Mouse (Mus musculus) limb, embryonic 12.5 days (tissue): ENCODE data around the gene Fam92a. TPM values are rescaled to one million over a fixed set of nuclear protein-coding genes. Genes with fewer than 3 reads are reported as not detected.
"Not testable (repeated sequence)": the region's sequence is repeated elsewhere in the genome, so short reads cannot be mapped to it uniquely, and the experiment has no call there.

Experiments
- ATAC-seq: fragments of 200-750 bp; cut with Nextera tagmentation; 2 replicates; pipeline ENCODE4 v1.8.0; 2017; ENCODE audit warnings: low read depth, moderate TSS enrichment; ENCODE audit not compliant: insufficient number of reproducible peaks, insufficient read depth, low FRiP score, low TSS enrichment
- H3K27ac ChIP-seq: fragments of 300-500 bp; sonication (generic); 2 replicates; pipeline ENCODE4 v1.5.1; 2016; ENCODE audit warnings: mild to moderate bottlenecking, moderate library complexity
- H3K27me3 ChIP-seq: fragments of 300-500 bp; sonication (generic); 2 replicates; pipeline ENCODE4 v1.6.1; 2016; ENCODE audit warnings: mild to moderate bottlenecking, moderate library complexity
- H3K36me3 ChIP-seq: fragments of 300-500 bp; sonication (generic); 2 replicates; pipeline ENCODE4 v1.6.1; 2016; ENCODE audit warnings: mild to moderate bottlenecking, moderate library complexity
- H3K4me1 ChIP-seq: fragments of 300-500 bp; sonication (generic); replicated peaks from 2 replicates; pipeline ENCODE4 v1.6.1; 2016
- H3K4me2 ChIP-seq: fragments of 300-500 bp; sonication (generic); 2 replicates; pipeline ENCODE4 v1.6.1; 2016; ENCODE audit warnings: mild to moderate bottlenecking, moderate library complexity
- H3K4me3 ChIP-seq: fragments of 300-500 bp; sonication (generic); replicated peaks from 2 replicates; pipeline ENCODE4 v1.5.1; 2016; ENCODE audit warnings: mild to moderate bottlenecking
- H3K9ac ChIP-seq: fragments of 300-500 bp; sonication (generic); replicated peaks from 2 replicates; pipeline ENCODE4 v1.6.1; 2016; ENCODE audit warnings: mild to moderate bottlenecking, moderate library complexity
- H3K9me3 ChIP-seq: fragments of 300-500 bp; sonication (generic); 2 replicates; pipeline ENCODE4 v1.6.1; 2016; ENCODE audit warnings: mild to moderate bottlenecking, moderate library complexity
- WGBS: fragments of 180-500 bp; shearing (Covaris S2); methylation state at CpG from one replicate; pipeline ENCODE4 v1.1.7; 2016; 5-methylcytosine and 5-hydroxymethylcytosine counted together
- polyA plus RNA-seq: library from polyadenylated mRNA; unstranded; fragments of >200 nt; fragmentation: Nextera tagmentation; extraction: Ambion mirVana; gene quantifications from 2 replicates; pipeline ENCODE4 v1.2.1, GENCODE M21; 2016

Fam92a gene
- 124 and 132 TPM in 2 replicates for polyA plus RNA-seq

DNA sequence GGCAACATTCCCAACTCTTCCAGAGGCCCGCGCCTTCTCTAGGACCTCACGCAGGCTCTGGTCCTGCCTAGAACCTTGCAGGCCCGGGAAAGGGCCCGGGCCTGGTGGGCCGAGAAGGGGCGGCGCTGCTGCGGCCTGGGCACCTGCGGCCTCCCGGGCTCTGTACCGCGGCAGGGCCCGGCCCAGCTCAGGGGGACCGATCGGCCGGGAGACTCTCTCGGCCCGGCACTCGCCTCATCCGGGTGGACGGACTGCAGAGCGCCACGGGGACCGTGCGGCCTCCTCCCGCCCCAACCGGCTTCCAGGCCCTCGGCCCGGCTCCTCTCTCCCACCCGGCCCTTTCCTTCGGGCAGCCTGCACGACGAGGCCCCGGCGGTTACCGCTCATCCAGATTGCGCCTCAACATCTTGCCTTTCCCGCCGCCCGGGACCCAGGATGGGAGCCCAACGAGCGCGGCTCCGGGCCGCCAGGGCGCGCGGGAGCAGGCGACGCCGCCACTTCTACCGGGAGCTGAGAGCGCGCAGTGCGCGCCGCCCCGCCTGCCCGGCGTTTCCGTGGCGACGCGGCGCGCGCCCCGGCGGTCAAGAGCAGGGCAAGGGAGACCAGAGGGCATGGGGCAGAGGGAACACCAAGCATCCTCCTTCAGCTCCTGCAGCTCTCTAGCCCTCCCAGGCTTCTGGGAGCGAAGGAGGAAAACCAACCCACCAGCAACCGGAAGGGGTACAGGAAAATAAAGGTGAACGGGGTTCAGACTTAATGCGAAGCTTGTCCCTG, at the start of gene Fam92a:
Gene Fam92a, minus strand, starts transcription at position 698 of the 774 bp plus-strand sequence.
- no peaks in the 10 kb centered on the region for H3K9me3 ChIP-seq
- H3K4me2 ChIP-seq = peak within 1 kb of the TSS; percentile 71
- peak within 1 kb of the TSS; percentile 98 for H3K9ac ChIP-seq
- H3K4me1 ChIP-seq = peaks cover 9% of the 10 kb centered on the region
- H3K27ac ChIP-seq = peak within 1 kb of the TSS; percentile 94
- WGBS = under 1% methylated on average over 72 of the region's 74 CpGs
- no peaks in the 10 kb centered on the region for H3K27me3 ChIP-seq
- H3K4me3 ChIP-seq = peak within 1 kb of the TSS; percentile 84
- peak; percentile 82 for ATAC-seq
- H3K36me3 ChIP-seq = peaks cover 23% of the 10 kb centered on the region

GRCm38 (mm10) chr4:12178992-12179391, 7.2 kb upstream of the Fam92a start:
- WGBS = 92% methylated on average over 10 of the region's 10 CpGs
- Histone ChIP-seq H3K9ac (no peak overlapping the region), H3K27me3 (no peaks in the 10 kb centered on the region), H3K4me3 (no peak overlapping the region), H3K9me3 (no peaks in the 10 kb centered on the region), H3K36me3 (no peaks in the 10 kb centered on the region), H3K27ac (no peak overlapping the region), H3K4me1 (no peaks in the 10 kb centered on the region), H3K4me2 (no peak overlapping the region)
- ATAC-seq = no peak

GRCm38 (mm10) chr4:12170986-12171317, 863 bp downstream of the Fam92a start:
- H3K27ac ChIP-seq = peak overlapping the region; percentile 94
- peak overlapping the region; percentile 98 for H3K9ac ChIP-seq
- no peak for ATAC-seq
- H3K4me2 ChIP-seq = peak overlapping the region; percentile 71
- H3K4me3 ChIP-seq = peak overlapping the region; percentile 84
- WGBS = 23% methylated on average over 9 of the region's 9 CpGs
- H3K4me1 ChIP-seq = peaks cover 9% of the 10 kb centered on the region
- H3K27me3 ChIP-seq = no peaks in the 10 kb centered on the region
- no peaks in the 10 kb centered on the region for H3K9me3 ChIP-seq
- H3K36me3 ChIP-seq = peaks cover 28% of the 10 kb centered on the region

DNA sequence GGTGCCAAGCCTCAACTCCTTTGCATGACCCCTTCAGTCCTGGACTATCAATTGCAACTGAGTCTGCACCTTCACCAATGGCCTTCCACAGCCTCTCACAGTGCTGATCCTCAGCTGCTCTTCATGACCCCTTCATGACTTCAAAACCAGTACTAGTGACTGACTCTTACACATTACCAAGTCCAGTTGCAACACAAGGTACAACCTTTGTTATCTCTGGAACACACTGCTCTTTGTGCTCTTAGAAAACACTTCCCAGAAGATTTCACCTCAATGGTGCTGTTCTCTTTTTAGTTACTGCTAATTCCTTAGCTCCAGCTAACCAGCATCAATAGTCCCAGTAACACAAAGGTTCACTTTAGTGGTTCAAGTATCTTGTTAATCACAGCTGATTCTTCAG, 24.2 kb downstream of the Fam92a start:
- Histone ChIP-seq H3K36me3 (peaks cover 44% of the 10 kb centered on the region), H3K27ac (no peak overlapping the region), H3K9me3 (peaks cover 16% of the 10 kb centered on the region), H3K4me3 (no peak overlapping the region), H3K9ac (no peak overlapping the region), H3K27me3 (no peaks in the 10 kb centered on the region), H3K4me2 (no peak overlapping the region), H3K4me1 (no peaks in the 10 kb centered on the region)
- no peak for ATAC-seq

- H3K4me1 ChIP-seq, H3K9ac ChIP-seq, ATAC-seq, H3K27ac ChIP-seq, H3K4me3 ChIP-seq, H3K4me2 ChIP-seq, H3K27me3 ChIP-seq: not testable (repeated sequence)
- Histone ChIP-seq H3K36me3 (peaks cover 11% of the 10 kb centered on the region), H3K9me3 (peaks cover 11% of the 10 kb centered on the region)
- 89% methylated on average over 7 of the region's 7 CpGs for WGBS
These were observed 30.3 kb downstream of the Fam92a start for GRCm38 (mm10) chr4:12141516-12141915.

- WGBS = 16% methylated on average over 27 of the region's 40 CpGs
- H3K27me3 ChIP-seq, H3K9me3 ChIP-seq, H3K36me3 ChIP-seq, H3K9ac ChIP-seq, H3K27ac ChIP-seq, H3K4me1 ChIP-seq: not testable (repeated sequence)
- H3K4me3 ChIP-seq = peak overlapping the region; percentile 41
- ATAC-seq = peak; percentile 88
- H3K4me2 ChIP-seq = peak overlapping the region; percentile 48
These were observed 31.2 kb downstream of the Fam92a start for GRCm38 (mm10) chr4:12140592-12141062.

- peak; percentile 96 for ATAC-seq
- WGBS = 3% methylated on average over 19 of the region's 32 CpGs
- H3K27me3 ChIP-seq, H3K36me3 ChIP-seq, H3K9me3 ChIP-seq, H3K4me1 ChIP-seq: not testable (repeated sequence)
- peak within 1 kb of the TSS; percentile 41 for H3K4me3 ChIP-seq
- peak within 1 kb of the TSS; percentile 17; the same call in 1 of the 2 replicates for H3K27ac ChIP-seq
- peak within 1 kb of the TSS; percentile 48 for H3K4me2 ChIP-seq
- H3K9ac ChIP-seq = peak within 1 kb of the TSS; percentile 37; the same call in 1 of the 2 replicates
These were observed 31.7 kb downstream of the Fam92a start, which contains the start of gene Rbm12b1 for GRCm38 (mm10) chr4:12140141-12140567. Gene Rbm12b1 (plus strand): TSS chr4:12140264.

Other genes with a start within 250 kb of the Fam92a start
- 0.31 and 0.33 TPM in 2 replicates for gene Gm10604, start 190.8 kb downstream of the Fam92a start, polyA plus RNA-seq
- gene Rbm12b2, start 82.6 kb downstream of the Fam92a start, polyA plus RNA-seq = 18.3 and 18.5 TPM in 2 replicates
- 6.6 and 8.0 TPM in 2 replicates for gene Rbm12b1, start 31.8 kb downstream of the Fam92a start, polyA plus RNA-seq